Mouse (Mus musculus) liver, embryonic 16.5 days (tissue): ENCODE measurements around the gene Zfp366. TPM values are rescaled to one million over a fixed set of nuclear protein-coding genes. Genes with fewer than 3 reads are reported as not detected.

Source experiments
- ATAC-seq: fragments of 200-750 bp; cut with Nextera tagmentation; 2 replicates; pipeline ENCODE4 v1.8.0; 2017; ENCODE audit warnings: low read depth, mild to moderate bottlenecking, moderate number of reproducible peaks, moderate library complexity
- H3K27ac ChIP-seq: fragments of 300-500 bp; sonication (generic); 2 replicates; pipeline ENCODE4 v1.5.1; 2014; ENCODE audit warnings: mild to moderate bottlenecking, low read length
- H3K27me3 ChIP-seq: fragments of 300-500 bp; sonication (generic); 2 replicates; pipeline ENCODE4 v1.6.1; 2014; ENCODE audit warnings: low read depth, low read length, mixed read lengths; ENCODE audit not compliant: control insufficient read depth, insufficient read depth
- H3K36me3 ChIP-seq: fragments of 300-500 bp; sonication (generic); 2 replicates; pipeline ENCODE4 v1.6.1; 2014; ENCODE audit warnings: mild to moderate bottlenecking; ENCODE audit not compliant: control insufficient read depth, insufficient read depth
- H3K4me1 ChIP-seq: fragments of 300-500 bp; sonication (generic); 2 replicates; pipeline ENCODE4 v1.6.1; 2014; ENCODE audit warnings: low read depth, low read length, mixed read lengths; ENCODE audit not compliant: control insufficient read depth
- H3K4me2 ChIP-seq: fragments of 300-500 bp; sonication (generic); 2 replicates; pipeline ENCODE4 v1.6.1; 2014; ENCODE audit warnings: low read depth, low read length, mixed read lengths
- H3K4me3 ChIP-seq: fragments of 300-500 bp; sonication (generic); 2 replicates; pipeline ENCODE4 v1.5.1; 2014; ENCODE audit warnings: low read depth, mild to moderate bottlenecking, low read length
- H3K9ac ChIP-seq: fragments of 300-500 bp; sonication (generic); 2 replicates; pipeline ENCODE4 v1.6.1; 2014; ENCODE audit warnings: low read depth, low read length
- H3K9me3 ChIP-seq: fragments of 300-500 bp; sonication (generic); replicated peaks from 2 replicates; pipeline ENCODE4 v1.6.1; 2016; ENCODE audit warnings: low read length; ENCODE audit not compliant: control insufficient read depth
- WGBS: fragments of 180-500 bp; shearing (Covaris S2); extraction: QIAGEN DNeasy Blood & Tissue Kit; methylation state at CpG from one replicate; pipeline ENCODE4 v1.1.7; 2014; ENCODE audit not compliant: insufficient replicate concordance; 5-methylcytosine and 5-hydroxymethylcytosine counted together
- polyA plus RNA-seq: library from polyadenylated mRNA; unstranded; fragments of >200 nt; fragmentation: Nextera tagmentation; extraction: Ambion mirVana; gene quantifications from 2 replicates; pipeline ENCODE4 v1.2.1, GENCODE M21; 2015

The Zfp366 gene
- polyA plus RNA-seq, 1 experiment from 2014 or later, result 0.21 TPM

- Histone ChIP-seq H3K9ac (no peak overlapping the region), H3K36me3 (no peaks in the 10 kb centered on the region), H3K9me3 (no peaks in the 10 kb centered on the region), H3K27me3 (no peaks in the 10 kb centered on the region), H3K27ac (no peak overlapping the region), H3K4me2 (no peak overlapping the region), H3K4me3 (no peak overlapping the region), H3K4me1 (no peaks in the 10 kb centered on the region)
- 81% methylated on average over 21 of the region's 21 CpGs for WGBS
- no peak for ATAC-seq
These were observed 61.4 kb downstream of the Zfp366 start for GRCm38 (mm10) chr13:99245916-99246460.

DNA sequence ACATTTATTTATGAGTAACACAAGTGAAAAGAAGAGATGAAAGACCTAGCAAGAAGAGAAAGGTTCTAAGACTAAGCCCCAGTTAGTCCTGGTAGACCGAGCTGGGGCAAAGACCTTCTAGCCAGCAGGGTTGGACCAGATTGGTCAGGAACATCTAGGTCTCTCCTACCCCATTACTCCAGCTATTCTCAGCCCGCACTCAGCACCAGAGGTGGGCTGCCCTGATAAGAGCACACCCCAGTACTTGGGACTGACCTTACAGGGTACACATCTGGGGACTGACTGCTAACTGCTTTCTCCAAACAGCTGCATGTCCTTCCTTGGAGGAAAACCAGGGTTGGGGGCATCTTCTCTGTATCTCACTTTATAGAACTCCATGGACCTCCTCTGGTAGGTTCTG lies 66.2 kb downstream of the Zfp366 start:
- Histone ChIP-seq H3K4me2 (no peak overlapping the region), H3K27me3 (no peaks in the 10 kb centered on the region), H3K4me1 (no peaks in the 10 kb centered on the region), H3K27ac (no peak overlapping the region), H3K9me3 (no peaks in the 10 kb centered on the region), H3K9ac (no peak overlapping the region), H3K4me3 (no peak overlapping the region), H3K36me3 (no peaks in the 10 kb centered on the region)
- 52% methylated on average over 2 of the region's 2 CpGs for WGBS
- no peak for ATAC-seq

DNA sequence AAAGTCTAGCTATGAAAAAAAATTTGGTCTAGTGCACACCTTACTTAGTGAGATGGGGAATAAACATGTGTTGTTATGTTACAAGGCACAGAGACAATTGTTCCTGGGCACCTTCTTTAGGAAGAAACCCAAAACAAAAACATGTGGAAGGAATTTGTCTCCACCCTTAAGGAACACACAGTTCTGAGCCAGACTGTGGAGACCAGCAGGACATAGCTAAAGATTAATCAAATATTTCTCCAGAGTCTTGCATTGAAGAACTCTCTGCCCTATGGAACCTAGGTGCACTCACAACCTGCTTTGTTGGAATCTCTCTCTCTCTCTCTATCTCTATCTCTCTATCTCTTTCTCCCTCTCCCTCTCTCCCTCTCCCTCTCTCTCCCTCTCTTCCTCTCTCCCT lies 69.6 kb downstream of the Zfp366 start:
- Histone ChIP-seq H3K9me3 (no peaks in the 10 kb centered on the region), H3K4me1 (no peaks in the 10 kb centered on the region), H3K27ac (no peak overlapping the region), H3K27me3 (no peaks in the 10 kb centered on the region), H3K36me3 (no peaks in the 10 kb centered on the region), H3K4me3 (no peak overlapping the region), H3K4me2 (no peak overlapping the region), H3K9ac (no peak overlapping the region)
- no peak for ATAC-seq

- no peak for ATAC-seq
- Histone ChIP-seq H3K4me2 (no peak overlapping the region), H3K9me3 (no peaks in the 10 kb centered on the region), H3K27ac (no peak overlapping the region), H3K27me3 (no peaks in the 10 kb centered on the region), H3K4me1 (no peaks in the 10 kb centered on the region), H3K36me3 (no peaks in the 10 kb centered on the region), H3K9ac (no peak overlapping the region), H3K4me3 (no peak overlapping the region)
- 15% methylated on average over 3 of the region's 3 CpGs for WGBS
These were observed 70.2 kb downstream of the Zfp366 start for GRCm38 (mm10) chr13:99254781-99255180.

DNA sequence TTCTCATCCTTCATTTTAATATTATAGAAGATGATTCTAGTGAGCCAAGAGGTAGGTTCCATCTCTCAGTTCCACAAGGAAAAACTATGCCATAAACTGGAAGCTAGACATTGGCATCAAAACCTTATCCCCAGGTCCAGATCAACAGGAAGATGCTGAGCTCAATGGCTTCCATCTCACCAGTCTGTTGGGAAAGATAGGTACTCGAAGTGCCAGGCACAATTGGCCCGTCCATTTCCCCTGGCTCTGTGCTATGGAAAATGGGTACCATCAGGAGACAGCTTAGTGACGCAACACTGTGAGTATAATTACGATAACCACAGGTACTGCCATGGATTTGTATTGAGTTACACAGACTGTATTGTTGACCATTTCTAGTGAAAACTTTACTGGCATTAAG lies 72.3 kb downstream of the Zfp366 start:
- 72% methylated on average over 4 of the region's 4 CpGs for WGBS
- Histone ChIP-seq H3K9me3 (no peaks in the 10 kb centered on the region), H3K4me3 (no peak overlapping the region), H3K9ac (no peak overlapping the region), H3K36me3 (no peaks in the 10 kb centered on the region), H3K4me2 (no peak overlapping the region), H3K27me3 (no peaks in the 10 kb centered on the region), H3K4me1 (no peaks in the 10 kb centered on the region), H3K27ac (no peak overlapping the region)
- no peak for ATAC-seq

GRCm38 (mm10) chr13:99258677-99259076 lies 74.1 kb downstream of the Zfp366 start:
- no peak overlapping the region for H3K4me2 ChIP-seq
- WGBS, result 64% methylated on average over 3 of the region's 3 CpGs
- H3K4me1 ChIP-seq, result no peaks in the 10 kb centered on the region
- H3K4me3 ChIP-seq, result no peak overlapping the region
- no peaks in the 10 kb centered on the region for H3K9me3 ChIP-seq
- H3K27me3 ChIP-seq, result no peaks in the 10 kb centered on the region
- H3K27ac ChIP-seq, result no peak overlapping the region
- H3K36me3 ChIP-seq, result no peaks in the 10 kb centered on the region
- no peak for ATAC-seq
- H3K9ac ChIP-seq, result no peak overlapping the region

DNA sequence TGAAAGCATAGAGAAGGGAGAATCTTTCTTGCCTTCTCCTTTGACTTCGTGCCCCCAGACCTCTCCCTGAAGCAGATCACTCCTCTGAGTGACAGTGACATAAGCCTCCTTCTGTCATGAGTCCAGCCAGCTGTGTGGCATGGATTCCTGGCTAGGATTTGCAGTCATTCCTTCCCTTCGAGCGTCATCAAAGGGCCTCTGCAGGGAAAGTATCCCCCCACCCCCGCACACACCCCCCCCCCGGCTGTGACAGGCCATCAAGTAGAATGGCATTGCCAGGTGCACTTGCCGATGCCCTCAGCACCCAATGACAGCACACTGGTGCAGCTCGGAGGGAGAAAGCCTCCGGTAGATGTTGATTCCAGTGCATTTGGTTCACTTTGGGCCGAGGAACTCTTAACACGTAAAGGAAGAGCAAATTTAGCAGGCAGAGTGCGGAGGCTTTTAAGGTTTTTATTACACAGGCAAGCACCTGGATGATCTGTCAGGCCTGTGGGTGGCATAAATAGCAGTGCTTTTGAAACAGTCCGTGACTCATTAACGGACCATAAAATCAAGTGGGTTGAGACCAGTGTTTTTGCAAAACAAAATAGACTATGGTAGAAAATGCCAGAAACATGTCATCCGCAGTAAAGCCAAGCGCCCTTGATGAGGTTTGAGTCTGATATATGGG lies 75.0 kb downstream of the Zfp366 start:
- no peak for ATAC-seq

DNA sequence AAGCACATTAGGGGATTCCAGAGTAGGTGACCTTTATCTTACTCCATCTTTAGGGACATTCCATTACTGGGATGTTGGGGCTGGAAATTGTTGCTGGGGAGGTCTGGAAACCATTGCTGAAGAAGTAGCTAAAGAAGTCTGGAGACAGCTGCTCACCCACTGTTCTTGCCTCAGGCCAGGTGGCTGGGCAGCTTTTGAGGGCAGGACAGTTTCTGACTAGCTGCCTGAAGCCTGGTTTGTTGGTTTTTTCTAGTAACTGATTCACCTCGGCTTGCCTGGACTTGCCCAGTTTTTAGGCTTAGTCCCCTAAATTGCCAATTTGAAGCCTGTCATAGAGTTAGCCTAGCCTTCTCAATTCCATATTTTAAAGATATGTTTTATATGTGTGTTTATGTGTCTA lies 77.8 kb downstream of the Zfp366 start:
- Histone ChIP-seq H3K9me3 (no peaks in the 10 kb centered on the region), H3K36me3 (no peaks in the 10 kb centered on the region), H3K27me3 (no peaks in the 10 kb centered on the region), H3K4me1 (no peaks in the 10 kb centered on the region), H3K4me3 (no peak overlapping the region), H3K4me2 (no peak overlapping the region), H3K27ac (no peak overlapping the region), H3K9ac (no peak overlapping the region)
- no peak for ATAC-seq
- 50% methylated on average over 1 of the region's 1 CpGs for WGBS

More for the DNA sequence above, 75.0 kb downstream of the Zfp366 start:
- no peaks in the 10 kb centered on the region for H3K36me3 ChIP-seq
- no peaks in the 10 kb centered on the region for H3K4me1 ChIP-seq
- H3K27me3 ChIP-seq, result no peaks in the 10 kb centered on the region
- H3K4me2 ChIP-seq, result no peak overlapping the region
- no peak overlapping the region for H3K9ac ChIP-seq
- H3K27ac ChIP-seq, result no peak overlapping the region
- H3K9me3 ChIP-seq, result no peaks in the 10 kb centered on the region
- H3K4me3 ChIP-seq, result no peak overlapping the region
- WGBS, result 61% methylated on average over 15 of the region's 15 CpGs

DNA sequence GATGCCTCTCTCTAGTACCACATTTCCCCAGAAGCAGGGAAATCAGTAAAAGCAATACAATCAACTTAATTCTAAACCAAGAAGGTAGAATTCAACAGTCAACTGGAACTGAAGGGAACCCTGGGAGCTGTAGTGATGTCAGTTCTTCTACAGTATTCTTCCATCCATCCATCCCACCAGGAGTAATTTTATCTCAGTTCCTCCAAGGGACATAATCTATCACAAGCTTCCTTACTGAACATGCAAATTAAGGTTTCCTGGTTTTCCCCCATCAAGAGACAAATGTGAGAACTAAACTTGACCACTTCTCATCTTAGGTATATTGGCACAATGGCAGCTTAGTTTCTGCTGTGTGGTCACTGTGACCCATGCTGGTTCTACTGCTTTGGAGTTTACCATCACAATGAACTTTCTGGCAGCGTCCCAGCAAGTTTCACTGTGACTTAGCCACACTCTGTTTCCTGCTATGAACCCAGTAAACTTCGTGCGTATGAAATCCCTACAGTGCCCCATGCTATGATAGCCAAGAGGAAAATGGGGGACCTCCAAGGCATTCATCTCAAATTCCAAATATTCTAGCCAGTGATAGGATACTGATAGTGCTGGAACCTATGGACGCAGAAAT lies 78.6 kb downstream of the Zfp366 start:
- H3K27me3 ChIP-seq, result no peaks in the 10 kb centered on the region
- H3K9ac ChIP-seq, result no peak overlapping the region
- no peak for ATAC-seq
- H3K4me3 ChIP-seq, result no peak overlapping the region
- no peaks in the 10 kb centered on the region for H3K36me3 ChIP-seq
- H3K4me1 ChIP-seq, result no peaks in the 10 kb centered on the region
- H3K9me3 ChIP-seq, result no peaks in the 10 kb centered on the region
- WGBS, result 57% methylated on average over 4 of the region's 4 CpGs
- H3K4me2 ChIP-seq, result no peak overlapping the region
- no peak overlapping the region for H3K27ac ChIP-seq
